Mouse (Mus musculus) liver, adult 2 months (tissue): ENCODE measurements around the gene Zdhhc6.

ENCODE experiments used
- CTCF ChIP-seq: fragments of 200-500 bp; IDR thresholded peaks from 2 replicates; pipeline ENCODE4 v1.5.1; 2011; ENCODE audit warnings: low read depth, low read length, control low read depth
- POLR2A ChIP-seq: fragments of 200-500 bp; IDR thresholded peaks from 2 replicates; pipeline ENCODE4 v1.6.1; 2011; ENCODE audit warnings: low read length, control low read depth; ENCODE audit not compliant: insufficient read depth; ENCODE audit errors: extremely low read depth

- TF ChIP-seq CTCF (no peak), POLR2A (no peak)
Measured at GRCm38 (mm10) chr19:55231081-55231480, 84.8 kb downstream of the Zdhhc6 start.
